Mouse (Mus musculus) spleen, embryonic (tissue): ENCODE measurements around the gene Gm17720.
"Not testable (repeated sequence)": the region's sequence is repeated elsewhere in the genome, so short reads cannot be mapped to it uniquely, and the experiment has no call there.

Source experiments
- CTCF ChIA-PET: fragments of 350-600 bp; sonication (Branson Sonifier 250); formaldehyde crosslinking; loops from one replicate; lab custom pipeline; 2022; lab: Charles Lee

The Gm17720 gene

GRCm38 (mm10) chr8:110039659-110040058, 62.9 kb downstream of the Gm17720 start, which contains the start of gene Chst4:
Chst4 (minus strand) TSS chr8:110039740.
- CTCF ChIA-PET = no interaction called here

GRCm38 (mm10) chr8:110039216-110039615, 63.3 kb downstream of the Gm17720 start:
- CTCF ChIA-PET = no interaction called here

GRCm38 (mm10) chr8:110036156-110036555, 66.4 kb downstream of the Gm17720 start:
- CTCF ChIA-PET = no interaction called here

GRCm38 (mm10) chr8:110034331-110034730, 68.2 kb downstream of the Gm17720 start:
- CTCF ChIA-PET = no interaction called here

- CTCF ChIA-PET = not testable (repeated sequence)
These were observed 68.8 kb downstream of the Gm17720 start for GRCm38 (mm10) chr8:110033771-110034170.
